Mouse (Mus musculus): ENCODE results near the gene Dspp.

The Dspp gene

DNA sequence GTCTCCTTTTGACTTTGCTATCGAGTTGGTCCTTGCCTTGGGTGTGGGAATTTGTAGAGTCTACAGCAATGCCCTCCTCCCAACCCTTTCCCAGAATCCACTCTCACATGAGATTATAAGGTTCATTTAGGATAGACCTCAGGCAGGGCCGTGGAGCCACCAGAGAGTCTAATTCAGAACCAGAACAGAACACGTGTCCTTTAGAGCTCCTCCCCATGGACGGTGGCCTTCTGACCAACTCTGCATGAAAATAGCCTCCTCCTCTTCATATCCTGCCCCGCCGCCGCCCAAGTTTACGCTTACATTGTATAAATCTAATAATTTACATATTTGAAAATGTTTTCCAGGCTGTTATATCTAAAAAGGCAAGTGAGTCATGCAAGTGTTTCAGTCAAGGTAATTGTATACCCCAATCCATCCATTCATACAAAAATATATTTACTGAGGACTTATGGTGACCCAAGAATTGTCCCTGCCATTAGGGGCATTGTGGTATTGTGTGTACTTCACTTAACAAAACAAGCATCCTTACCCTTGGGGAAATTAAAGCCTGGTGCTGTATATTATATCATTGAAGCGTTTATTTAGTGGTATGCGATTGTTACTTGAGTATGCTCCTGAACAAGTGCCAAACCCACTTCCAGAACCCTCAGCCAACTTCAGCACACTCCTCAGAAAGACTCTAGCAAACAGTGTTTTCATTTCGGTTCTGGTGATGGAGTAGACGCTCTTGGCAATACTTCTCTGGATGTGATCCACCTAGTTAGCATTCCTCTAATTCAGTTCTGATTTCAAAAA is 30.8 kb downstream of the Dspp start:
- DNase-seq (ENCODE audit: low spot score), result no peak

GRCm38 (mm10) chr5:104202351-104202750 is 31.8 kb downstream of the Dspp start, which contains the start of gene Dmp1:
Dmp1 (plus strand) TSS chr5:104202613.
- no peak for DNase-seq (ENCODE audit: low spot score)

GRCm38 (mm10) chr5:104212531-104212930 is 42.0 kb downstream of the Dspp start:
- no peak for DNase-seq (ENCODE audit: low spot score)

GRCm38 (mm10) chr5:104218926-104219325 is 48.4 kb downstream of the Dspp start:
- no peak for DNase-seq (ENCODE audit: low spot score)

GRCm38 (mm10) chr5:104224299-104224698 is 53.8 kb downstream of the Dspp start:
- DNase-seq (ENCODE audit: low spot score), result no peak

- no peak for DNase-seq (ENCODE audit: low spot score)
Measured at GRCm38 (mm10) chr5:104224750-104225149, 54.2 kb downstream of the Dspp start.

DNA sequence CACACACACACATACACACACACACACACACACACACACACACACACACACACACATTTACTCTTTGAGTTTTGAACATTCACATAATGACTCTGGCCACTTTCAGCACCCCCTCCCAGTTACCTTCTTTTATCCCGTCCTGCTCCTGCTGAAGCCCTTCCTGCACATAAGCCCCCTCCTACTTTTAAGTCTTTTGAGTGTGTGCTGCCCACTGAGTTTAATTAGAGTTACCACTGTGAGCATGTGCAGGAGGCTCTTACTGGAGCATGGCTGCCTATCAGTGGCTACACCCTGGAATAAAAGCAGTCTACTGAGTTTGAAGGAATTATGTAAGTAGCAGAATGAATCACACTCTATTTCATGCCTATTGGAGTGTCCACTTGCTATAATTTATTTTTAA is 58.0 kb downstream of the Dspp start:
- DNase-seq (ENCODE audit: low spot score), result no peak
